8 mouse cellular contexts compared by ENCODE assay signal in genomic region chr3:93444343-93445164, GRCm38 (mm10). TPM values are rescaled to one million over a fixed set of nuclear protein-coding genes. Genes with fewer than 3 reads are reported as not detected.
A peak's percentile ranks its signal among the peaks of the same experiment; 100 is the strongest.
DNase-seq lines count a peak whose midpoint lies in the region; ATAC-seq lines count a peak whose summit lies in the region.

No protein-coding gene starts in this region.

- H3K27me3 ChIP-seq in embryonic facial prominence, embryonic 15.5 days = peaks cover 37% of the 10 kb centered on the region
- H3K27me3 ChIP-seq in heart, embryonic 11.5 days (ENCODE audit: control insufficient read depth, insufficient read depth, low read length) = peaks cover 33% of the 10 kb centered on the region
- H3K27me3 ChIP-seq in kidney, embryonic 14.5 days (ENCODE audit: control insufficient read depth, insufficient read depth, low read length) = peaks cover 45% of the 10 kb centered on the region
- peaks cover 52% of the 10 kb centered on the region for H3K27me3 ChIP-seq in limb, embryonic 15.5 days
- H3K27me3 ChIP-seq in midbrain, embryonic 15.5 days (replicated peaks) = peaks cover 22% of the 10 kb centered on the region
- H3K27me3 ChIP-seq in stomach, embryonic 15.5 days (replicated peaks) = peaks cover 12% of the 10 kb centered on the region; the same call in 1 of the 2 replicates

- peak overlapping the region; percentile 95 for H3K4me2 ChIP-seq in embryonic facial prominence, embryonic 15.5 days (replicated peaks)
- H3K4me2 ChIP-seq in heart, embryonic 11.5 days = peak overlapping the region; percentile 94
- H3K4me2 ChIP-seq in kidney, embryonic 14.5 days (replicated peaks; ENCODE audit: low read depth, low read length) = peak overlapping the region; percentile 93
- peak overlapping the region; percentile 97 for H3K4me2 ChIP-seq in limb, embryonic 15.5 days
- H3K4me2 ChIP-seq in midbrain, embryonic 15.5 days = peak overlapping the region; percentile 93
- H3K4me2 ChIP-seq in stomach, embryonic 15.5 days = peak overlapping the region; percentile 97

- H3K4me3 ChIP-seq in embryonic facial prominence, embryonic 15.5 days (replicated peaks) = peak overlapping the region; percentile 59
- H3K4me3 ChIP-seq in heart, embryonic 11.5 days (ENCODE audit: low read depth, low read length) = peak overlapping the region; percentile 60
- H3K4me3 ChIP-seq in kidney, embryonic 14.5 days (ENCODE audit: low read length) = peak overlapping the region; percentile 57
- peak overlapping the region; percentile 52 for H3K4me3 ChIP-seq in limb, embryonic 15.5 days
- H3K4me3 ChIP-seq in midbrain, embryonic 15.5 days = peak overlapping the region; percentile 61
- peak overlapping the region; percentile 58 for H3K4me3 ChIP-seq in stomach, embryonic 15.5 days (replicated peaks)

- WGBS in embryonic facial prominence, embryonic 15.5 days = under 1% methylated on average over 56 of the region's 56 CpGs
- under 1% methylated on average over 56 of the region's 56 CpGs for WGBS in heart, embryonic 11.5 days (ENCODE audit: insufficient replicate concordance)
- under 1% methylated on average over 56 of the region's 56 CpGs for WGBS in kidney, embryonic 14.5 days
- WGBS in limb, embryonic 15.5 days = under 1% methylated on average over 56 of the region's 56 CpGs
- under 1% methylated on average over 56 of the region's 56 CpGs for WGBS in midbrain, embryonic 15.5 days
- under 1% methylated on average over 56 of the region's 56 CpGs for WGBS in stomach, embryonic 15.5 days

- H3K4me1 ChIP-seq in embryonic facial prominence, embryonic 15.5 days = peaks cover 40% of the 10 kb centered on the region
- H3K4me1 ChIP-seq in heart, embryonic 11.5 days (ENCODE audit: control insufficient read depth, insufficient read depth, low read length) = no peaks in the 10 kb centered on the region
- 0 out of 2 replicates have a peak, but pooled peaks cover 11% of the 10 kb centered on the region for H3K4me1 ChIP-seq in kidney, embryonic 14.5 days (ENCODE audit: control insufficient read depth, insufficient read depth, low read length)
- peaks cover 40% of the 10 kb centered on the region for H3K4me1 ChIP-seq in limb, embryonic 15.5 days
- peaks cover 26% of the 10 kb centered on the region for H3K4me1 ChIP-seq in midbrain, embryonic 15.5 days
- peaks cover 21% of the 10 kb centered on the region for H3K4me1 ChIP-seq in stomach, embryonic 15.5 days

- H3K9me3 ChIP-seq in embryonic facial prominence, embryonic 15.5 days (replicated peaks) = no peaks in the 10 kb centered on the region
- H3K9me3 ChIP-seq in heart, embryonic 11.5 days (replicated peaks; ENCODE audit: control insufficient read depth, low read length) = no peaks in the 10 kb centered on the region
- H3K9me3 ChIP-seq in kidney, embryonic 14.5 days (ENCODE audit: control insufficient read depth, low read length) = no peaks in the 10 kb centered on the region
- no peaks in the 10 kb centered on the region for H3K9me3 ChIP-seq in limb, embryonic 15.5 days
- no peaks in the 10 kb centered on the region for H3K9me3 ChIP-seq in midbrain, embryonic 15.5 days
- no peaks in the 10 kb centered on the region for H3K9me3 ChIP-seq in stomach, embryonic 15.5 days

- no peaks in the 10 kb centered on the region for H3K36me3 ChIP-seq in embryonic facial prominence, embryonic 15.5 days
- no peaks in the 10 kb centered on the region for H3K36me3 ChIP-seq in heart, embryonic 11.5 days (ENCODE audit: control insufficient read depth, insufficient read depth, low read length)
- no peaks in the 10 kb centered on the region for H3K36me3 ChIP-seq in kidney, embryonic 14.5 days (ENCODE audit: control insufficient read depth, insufficient read depth, low read length)
- H3K36me3 ChIP-seq in limb, embryonic 15.5 days = no peaks in the 10 kb centered on the region
- H3K36me3 ChIP-seq in midbrain, embryonic 15.5 days (replicated peaks) = no peaks in the 10 kb centered on the region
- H3K36me3 ChIP-seq in stomach, embryonic 15.5 days = no peaks in the 10 kb centered on the region

- H3K27ac ChIP-seq in embryonic facial prominence, embryonic 15.5 days (replicated peaks) = peak overlapping the region; percentile 73
- no peak overlapping the region for H3K27ac ChIP-seq in heart, embryonic 11.5 days (ENCODE audit: low read depth, low read length)
- no peak overlapping the region for H3K27ac ChIP-seq in kidney, embryonic 14.5 days (ENCODE audit: low read depth, low read length)
- peak overlapping the region; percentile 69 for H3K27ac ChIP-seq in limb, embryonic 15.5 days
- peak overlapping the region; percentile 75 for H3K27ac ChIP-seq in midbrain, embryonic 15.5 days
- H3K27ac ChIP-seq in stomach, embryonic 15.5 days = peak overlapping the region; percentile 52

- ATAC-seq in cerebellum, adult (ENCODE audit: insufficient number of reproducible peaks, low FRiP score, low TSS enrichment) = no peak
- ATAC-seq in embryonic facial prominence, embryonic 15.5 days (ENCODE audit: insufficient number of reproducible peaks, low FRiP score, low TSS enrichment, low read depth) = peak; percentile 85
- peak; percentile 68 for ATAC-seq in heart, embryonic 11.5 days (replicated peaks; ENCODE audit: insufficient number of reproducible peaks, low FRiP score, low TSS enrichment)
- ATAC-seq in kidney, embryonic 14.5 days (ENCODE audit: low FRiP score, low TSS enrichment) = peak; percentile 81
- ATAC-seq in limb, embryonic 15.5 days (ENCODE audit: insufficient number of reproducible peaks, low FRiP score, low TSS enrichment, low read depth) = peak; percentile 58; the same call in 1 of the 2 replicates
- ATAC-seq in midbrain, embryonic 15.5 days (replicated peaks) = peak; percentile 89
- ATAC-seq in stomach, embryonic 15.5 days (ENCODE audit: insufficient read depth, low FRiP score, low read depth) = peak; percentile 76

- 0 out of 2 replicates have a peak overlapping the region, but pooled peaks have one; percentile 18 for H3K9ac ChIP-seq in embryonic facial prominence, embryonic 15.5 days
- peak overlapping the region; percentile 66 for H3K9ac ChIP-seq in heart, embryonic 11.5 days (ENCODE audit: low read depth, low read length)
- peak overlapping the region; percentile 53; the same call in 1 of the 2 replicates for H3K9ac ChIP-seq in kidney, embryonic 14.5 days (ENCODE audit: low read depth, low read length)
- peak overlapping the region; percentile 29; the same call in 1 of the 2 replicates for H3K9ac ChIP-seq in limb, embryonic 15.5 days
- H3K9ac ChIP-seq in midbrain, embryonic 15.5 days = peak overlapping the region; percentile 50
- peak overlapping the region; percentile 26; the same call in 1 of the 2 replicates for H3K9ac ChIP-seq in stomach, embryonic 15.5 days

- peak; percentile 16 for DNase-seq in cerebellum, adult 11-12 months

RNA-seq across cellular contexts. Expression of gene Tchh, which starts 2.4 kb away (rescaled TPM):
- polyA plus RNA-seq in embryonic facial prominence, embryonic 15.5 days (2015; fragmentation: Nextera tagmentation; extraction: Ambion mirVana) = 21.3 and 45.7 TPM in 2 replicates
- polyA plus RNA-seq in heart, embryonic 11.5 days (2014; fragmentation: Nextera tagmentation; extraction: Ambion mirVana) = 0.54 and 0.76 TPM in 2 replicates
- 1.5 and 3.0 TPM in 2 replicates for polyA plus RNA-seq in kidney, embryonic 14.5 days (2014; fragmentation: Nextera tagmentation; extraction: Ambion mirVana)
- 4.3 and 4.7 TPM in 2 replicates for polyA plus RNA-seq in limb, embryonic 15.5 days (2015; fragmentation: Nextera tagmentation; extraction: Ambion mirVana)
- polyA plus RNA-seq in midbrain, embryonic 15.5 days (2015; fragmentation: Nextera tagmentation; extraction: Ambion mirVana) = 0.82 and 1.2 TPM in 2 replicates
- polyA plus RNA-seq in stomach, embryonic 15.5 days (2015; fragmentation: Nextera tagmentation; extraction: Ambion mirVana) = 1.5 and 1.6 TPM in 2 replicates

RNA-seq across cellular contexts. Expression of gene Tchhl1, which starts 24.0 kb away (rescaled TPM):
- polyA plus RNA-seq in embryonic facial prominence, embryonic 15.5 days (2015; fragmentation: Nextera tagmentation; extraction: Ambion mirVana) = 1.3 and 1.7 TPM in 2 replicates
- not detected in 2 replicates for polyA plus RNA-seq in heart, embryonic 11.5 days (2014; fragmentation: Nextera tagmentation; extraction: Ambion mirVana)
- 0.46 and 0.54 TPM in 2 replicates for polyA plus RNA-seq in kidney, embryonic 14.5 days (2014; fragmentation: Nextera tagmentation; extraction: Ambion mirVana)
- 0.09 TPM in 1 of 2 replicates, not detected in the other for polyA plus RNA-seq in limb, embryonic 15.5 days (2015; fragmentation: Nextera tagmentation; extraction: Ambion mirVana)
- not detected in 2 replicates for polyA plus RNA-seq in midbrain, embryonic 15.5 days (2015; fragmentation: Nextera tagmentation; extraction: Ambion mirVana)
- not detected in 2 replicates for polyA plus RNA-seq in stomach, embryonic 15.5 days (2015; fragmentation: Nextera tagmentation; extraction: Ambion mirVana)

RNA-seq across cellular contexts. Expression of gene Rptn, which starts 51.1 kb away (rescaled TPM):
- 18.8 and 22.8 TPM in 2 replicates for polyA plus RNA-seq in embryonic facial prominence, embryonic 15.5 days (2015; fragmentation: Nextera tagmentation; extraction: Ambion mirVana)
- polyA plus RNA-seq in heart, embryonic 11.5 days (2014; fragmentation: Nextera tagmentation; extraction: Ambion mirVana) = not detected in 2 replicates
- not detected in 2 replicates for polyA plus RNA-seq in kidney, embryonic 14.5 days (2014; fragmentation: Nextera tagmentation; extraction: Ambion mirVana)
- polyA plus RNA-seq in limb, embryonic 15.5 days (2015; fragmentation: Nextera tagmentation; extraction: Ambion mirVana) = 0.05 and 0.16 TPM in 2 replicates
- not detected in 2 replicates for polyA plus RNA-seq in midbrain, embryonic 15.5 days (2015; fragmentation: Nextera tagmentation; extraction: Ambion mirVana)
- polyA plus RNA-seq in stomach, embryonic 15.5 days (2015; fragmentation: Nextera tagmentation; extraction: Ambion mirVana) = 1.2 and 6.0 TPM in 2 replicates

Comparison
In these comparisons a context has a peak if more than half of its experiments do, and no peak if none do; other contexts are left out.
1. H3K27ac ChIP-seq: peak in embryonic facial prominence, embryonic 15.5 days (single experiment), limb, embryonic 15.5 days (single experiment), midbrain, embryonic 15.5 days (single experiment) and stomach, embryonic 15.5 days (single experiment); none in heart, embryonic 11.5 days (single experiment) and kidney, embryonic 14.5 days (single experiment).
2. Peak in every context shown above with its lines, with median percentiles within 50 percentile points of each other: H3K4me2 ChIP-seq, H3K4me3 ChIP-seq and H3K9ac ChIP-seq.